Mouse (Mus musculus) midbrain, embryonic 16.5 days (tissue): Measurements from ENCODE around the gene Lmntd1. TPM values are rescaled to one million over a fixed set of nuclear protein-coding genes. Genes with fewer than 3 reads are reported as not detected.

ENCODE experiments used
- ATAC-seq: fragments of 200-750 bp; cut with Nextera tagmentation; 2 replicates; pipeline ENCODE4 v1.8.0; 2017; ENCODE audit warnings: moderate TSS enrichment
- H3K27ac ChIP-seq: fragments of 300-500 bp; sonication (generic); 2 replicates; pipeline ENCODE4 v1.5.1; 2014; ENCODE audit warnings: mild to moderate bottlenecking, low read length, mixed read lengths
- H3K27me3 ChIP-seq: fragments of 300-500 bp; sonication (generic); 2 replicates; pipeline ENCODE4 v1.6.1; 2014; ENCODE audit warnings: low read depth, low read length, mixed read lengths; ENCODE audit not compliant: control insufficient read depth, insufficient read depth
- H3K36me3 ChIP-seq: fragments of 300-500 bp; sonication (generic); 2 replicates; pipeline ENCODE4 v1.6.1; 2014; ENCODE audit warnings: mild to moderate bottlenecking, low read length, moderate library complexity, mixed read lengths; ENCODE audit not compliant: control insufficient read depth, insufficient read depth
- H3K4me1 ChIP-seq: fragments of 300-500 bp; sonication (generic); 2 replicates; pipeline ENCODE4 v1.6.1; 2014; ENCODE audit warnings: mild to moderate bottlenecking, low read length, mixed read lengths; ENCODE audit not compliant: control insufficient read depth, insufficient read depth
- H3K4me2 ChIP-seq: fragments of 300-500 bp; sonication (generic); 2 replicates; pipeline ENCODE4 v1.6.1; 2014; ENCODE audit warnings: mild to moderate bottlenecking, low read length, mixed read lengths
- H3K4me3 ChIP-seq: fragments of 300-500 bp; sonication (generic); 2 replicates; pipeline ENCODE4 v1.5.1; 2014; ENCODE audit warnings: low read depth, mild to moderate bottlenecking, low read length, moderate library complexity, mixed read lengths
- H3K9ac ChIP-seq: fragments of 300-500 bp; sonication (generic); 2 replicates; pipeline ENCODE4 v1.6.1; 2014; ENCODE audit warnings: low read depth, low read length, mixed read lengths
- H3K9me3 ChIP-seq: fragments of 300-500 bp; sonication (generic); replicated peaks from 2 replicates; pipeline ENCODE4 v1.6.1; 2014; ENCODE audit warnings: mild to moderate bottlenecking, low read length, mixed read lengths; ENCODE audit not compliant: control insufficient read depth, poor library complexity, severe bottlenecking
- WGBS: fragments of 180-500 bp; shearing (Covaris S2); extraction: QIAGEN DNeasy Blood & Tissue Kit; methylation state at CpG from one replicate; pipeline ENCODE4 v1.1.7; 2014; 5-methylcytosine and 5-hydroxymethylcytosine counted together
- polyA plus RNA-seq: library from polyadenylated mRNA; unstranded; fragments of >200 nt; fragmentation: Nextera tagmentation; extraction: Ambion mirVana; gene quantifications from 2 replicates; pipeline ENCODE4 v1.2.1, GENCODE M21; 2015

Gene Lmntd1
- polyA plus RNA-seq, 1 experiment from 2014 or later: 1.5 TPM

GRCm38 (mm10) chr6:145610901-145611300 is 3.2 kb downstream of the Lmntd1 start:
- no peak for ATAC-seq
- 81% methylated on average over 5 of the region's 5 CpGs for WGBS
- Histone ChIP-seq H3K4me3 (no peak overlapping the region), H3K27ac (no peak overlapping the region), H3K9me3 (no peaks in the 10 kb centered on the region), H3K4me2 (no peak overlapping the region), H3K36me3 (no peaks in the 10 kb centered on the region), H3K27me3 (no peaks in the 10 kb centered on the region), H3K9ac (no peak overlapping the region), H3K4me1 (no peaks in the 10 kb centered on the region)

GRCm38 (mm10) chr6:145608693-145609092 is 5.4 kb downstream of the Lmntd1 start:
- H3K9me3 ChIP-seq: no peaks in the 10 kb centered on the region
- H3K4me1 ChIP-seq: no peaks in the 10 kb centered on the region
- H3K27ac ChIP-seq: no peak overlapping the region
- H3K4me2 ChIP-seq: no peak overlapping the region
- ATAC-seq: no peak
- WGBS: 92% methylated on average over 5 of the region's 5 CpGs
- H3K9ac ChIP-seq: no peak overlapping the region
- H3K4me3 ChIP-seq: no peak overlapping the region
- no peaks in the 10 kb centered on the region for H3K36me3 ChIP-seq
- no peaks in the 10 kb centered on the region for H3K27me3 ChIP-seq

GRCm38 (mm10) chr6:145607746-145608145 is 6.4 kb downstream of the Lmntd1 start:
- no peaks in the 10 kb centered on the region for H3K27me3 ChIP-seq
- no peaks in the 10 kb centered on the region for H3K9me3 ChIP-seq
- no peaks in the 10 kb centered on the region for H3K4me1 ChIP-seq
- H3K27ac ChIP-seq: no peak overlapping the region
- no peak for ATAC-seq
- no peak overlapping the region for H3K9ac ChIP-seq
- no peak overlapping the region for H3K4me3 ChIP-seq
- 98% methylated on average over 4 of the region's 4 CpGs for WGBS
- no peaks in the 10 kb centered on the region for H3K36me3 ChIP-seq
- H3K4me2 ChIP-seq: no peak overlapping the region

GRCm38 (mm10) chr6:145605203-145605602 is 8.9 kb downstream of the Lmntd1 start:
- 30% methylated on average over 3 of the region's 3 CpGs for WGBS
- Histone ChIP-seq H3K27ac (no peak overlapping the region), H3K4me3 (no peak overlapping the region), H3K9ac (no peak overlapping the region), H3K9me3 (no peaks in the 10 kb centered on the region), H3K36me3 (no peaks in the 10 kb centered on the region), H3K27me3 (no peaks in the 10 kb centered on the region), H3K4me2 (no peak overlapping the region), H3K4me1 (no peaks in the 10 kb centered on the region)
- no peak for ATAC-seq

- WGBS: 84% methylated on average over 4 of the region's 4 CpGs
- H3K27me3 ChIP-seq: no peaks in the 10 kb centered on the region
- ATAC-seq: no peak
- no peak overlapping the region for H3K4me3 ChIP-seq
- no peak overlapping the region for H3K27ac ChIP-seq
- no peak overlapping the region for H3K9ac ChIP-seq
- no peaks in the 10 kb centered on the region for H3K4me1 ChIP-seq
- H3K36me3 ChIP-seq: no peaks in the 10 kb centered on the region
- H3K9me3 ChIP-seq: no peaks in the 10 kb centered on the region
- no peak overlapping the region for H3K4me2 ChIP-seq
Measured at GRCm38 (mm10) chr6:145604648-145605047, 9.5 kb downstream of the Lmntd1 start.

- Histone ChIP-seq H3K9me3 (no peaks in the 10 kb centered on the region), H3K4me2 (no peak overlapping the region), H3K36me3 (no peaks in the 10 kb centered on the region), H3K9ac (no peak overlapping the region), H3K4me3 (no peak overlapping the region), H3K27ac (no peak overlapping the region), H3K27me3 (no peaks in the 10 kb centered on the region), H3K4me1 (no peaks in the 10 kb centered on the region)
- ATAC-seq: no peak
- WGBS: 7% methylated on average over 2 of the region's 2 CpGs
Measured at GRCm38 (mm10) chr6:145604126-145604525, 10.0 kb downstream of the Lmntd1 start.

- H3K27ac ChIP-seq: no peak overlapping the region
- H3K4me3 ChIP-seq: no peak overlapping the region
- ATAC-seq: no peak
Measured at GRCm38 (mm10) chr6:145598794-145599555, 15.1 kb downstream of the Lmntd1 start.

GRCm38 (mm10) chr6:145595905-145596304 is 18.2 kb downstream of the Lmntd1 start:
- H3K4me1 ChIP-seq: 0 out of 2 replicates have a peak, but pooled peaks cover 2% of the 10 kb centered on the region
- WGBS: 85% methylated on average over 4 of the region's 4 CpGs
- no peaks in the 10 kb centered on the region for H3K9me3 ChIP-seq
- H3K4me2 ChIP-seq: no peak overlapping the region
- no peak overlapping the region for H3K27ac ChIP-seq
- no peak for ATAC-seq
- no peaks in the 10 kb centered on the region for H3K36me3 ChIP-seq
- no peak overlapping the region for H3K9ac ChIP-seq
- H3K4me3 ChIP-seq: no peak overlapping the region
- no peaks in the 10 kb centered on the region for H3K27me3 ChIP-seq

More at GRCm38 (mm10) chr6:145598794-145599555, 15.1 kb downstream of the Lmntd1 start:
- Histone ChIP-seq H3K9ac (no peak overlapping the region), H3K4me1 (no peaks in the 10 kb centered on the region), H3K4me2 (no peak overlapping the region), H3K9me3 (no peaks in the 10 kb centered on the region), H3K27me3 (no peaks in the 10 kb centered on the region), H3K36me3 (no peaks in the 10 kb centered on the region)
- WGBS: 71% methylated on average over 11 of the region's 11 CpGs

GRCm38 (mm10) chr6:145593991-145594390 is 20.1 kb downstream of the Lmntd1 start:
- H3K27ac ChIP-seq: no peak overlapping the region

More at GRCm38 (mm10) chr6:145593991-145594390, 20.1 kb downstream of the Lmntd1 start:
- no peak overlapping the region for H3K4me2 ChIP-seq
- H3K4me3 ChIP-seq: no peak overlapping the region
- no peak for ATAC-seq
- H3K9me3 ChIP-seq: no peaks in the 10 kb centered on the region
- 0 out of 2 replicates have a peak, but pooled peaks cover 2% of the 10 kb centered on the region for H3K4me1 ChIP-seq
- H3K36me3 ChIP-seq: no peaks in the 10 kb centered on the region
- WGBS: 63% methylated on average over 7 of the region's 7 CpGs
- no peak overlapping the region for H3K9ac ChIP-seq
- H3K27me3 ChIP-seq: no peaks in the 10 kb centered on the region
